Mouse (Mus musculus) naive thymus-derived CD4-positive, alpha-beta T cell, adult 2 months (primary cell): Measurements from ENCODE around the gene Slc6a21.

Experiments
- DNase-seq: peaks from one replicate; pipeline ENCODE4 v3.0.0-alpha.2; 2011; ENCODE audit warnings: low read depth

Slc6a21 gene

DNA sequence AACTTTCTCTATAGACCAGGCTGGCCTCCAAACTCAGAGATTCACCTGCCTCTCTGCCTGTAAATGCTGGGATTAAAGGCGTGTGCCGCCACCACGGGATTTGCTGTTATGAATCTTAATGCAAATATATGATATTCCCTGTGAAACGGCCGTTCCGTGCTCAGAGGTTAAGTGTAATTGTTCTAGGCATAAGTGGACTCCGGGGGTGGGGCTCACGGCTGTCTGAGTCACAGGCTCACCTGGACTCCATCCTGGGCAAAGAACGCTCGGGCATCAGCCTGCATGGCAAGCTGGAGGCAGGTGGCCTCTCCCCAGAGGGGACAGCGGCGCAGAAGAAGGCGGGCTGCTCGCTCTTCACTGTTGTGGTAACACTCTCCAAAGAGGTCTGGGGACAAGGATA is 39.2 kb downstream of the Slc6a21 start:
- DNase-seq, result no peak

- no peak for DNase-seq
Measured at GRCm38 (mm10) chr7:45322245-45322644, 44.9 kb downstream of the Slc6a21 start.

DNA sequence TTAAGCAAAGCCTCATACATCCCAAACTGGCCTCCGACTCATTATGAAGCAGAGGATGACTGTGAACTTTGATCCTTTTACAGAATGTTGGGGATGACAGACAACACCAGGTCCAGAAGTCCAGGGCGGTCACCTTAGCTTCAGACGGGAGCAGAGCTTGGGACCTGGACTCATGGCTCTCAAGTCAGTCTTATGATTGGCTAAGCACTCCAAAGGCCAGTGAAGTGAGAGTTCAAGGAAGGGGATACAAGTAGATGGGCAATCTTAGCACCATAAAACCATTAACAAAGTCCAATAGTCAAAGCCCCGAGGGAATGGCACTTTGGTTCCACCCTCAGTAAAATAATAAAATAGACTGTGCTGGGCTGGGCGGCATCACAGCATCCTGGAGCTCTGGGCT is 45.8 kb downstream of the Slc6a21 start:
- no peak for DNase-seq

- DNase-seq, result no peak
Measured at GRCm38 (mm10) chr7:45325800-45326199, 48.5 kb downstream of the Slc6a21 start.

- no peak for DNase-seq
Measured at GRCm38 (mm10) chr7:45328841-45329475, 51.6 kb downstream of the Slc6a21 start.

DNA sequence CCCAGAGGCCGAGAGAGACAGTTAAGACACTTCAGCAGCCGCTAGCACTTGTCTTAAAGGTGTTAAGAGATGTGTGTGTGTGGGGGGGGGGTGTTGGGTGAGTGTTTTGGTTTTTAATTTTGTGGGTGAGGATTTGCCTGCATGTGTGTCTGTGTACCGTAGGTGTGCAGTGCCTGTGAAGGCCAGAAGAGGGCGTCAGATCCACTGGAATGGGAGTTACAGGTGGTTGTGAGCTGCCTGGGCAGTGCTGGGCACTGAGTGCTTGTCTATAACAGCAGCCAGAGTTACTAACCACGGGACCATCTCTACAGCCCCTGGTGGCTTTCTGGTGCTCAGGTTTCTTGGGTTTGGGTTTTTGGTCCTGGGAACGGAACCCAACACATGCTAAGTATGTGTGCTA is 54.2 kb downstream of the Slc6a21 start:
- DNase-seq, result no peak

GRCm38 (mm10) chr7:45332685-45333425 is 55.5 kb downstream of the Slc6a21 start:
- DNase-seq, result peak; percentile 67

- DNase-seq, result peak; percentile 85
Measured at GRCm38 (mm10) chr7:45333431-45333982, 56.2 kb downstream of the Slc6a21 start, which contains the start of gene Trpm4. Trpm4 (minus strand) TSS chr7:45333780.

- no peak for DNase-seq
Measured at GRCm38 (mm10) chr7:45334605-45335004, 57.3 kb downstream of the Slc6a21 start.

DNA sequence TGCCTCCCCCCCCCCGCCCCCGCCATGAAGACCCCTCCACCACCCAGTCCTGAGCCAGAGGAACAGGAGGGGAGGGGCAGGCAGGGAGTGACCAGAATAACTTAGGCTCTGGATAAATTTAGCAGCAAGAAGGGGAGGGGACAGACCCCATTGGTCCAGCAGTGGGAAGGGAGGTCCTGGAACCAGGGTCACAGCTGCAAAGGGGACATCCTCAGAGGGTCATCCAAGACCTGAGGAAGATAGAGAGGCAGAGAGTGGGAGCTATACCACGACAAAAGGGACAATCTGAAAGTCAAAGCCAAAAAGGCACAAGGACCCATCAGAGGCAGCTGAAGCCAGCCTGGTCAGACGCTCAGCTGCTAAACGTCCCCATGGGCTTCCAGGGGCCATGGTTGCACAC is 57.7 kb downstream of the Slc6a21 start, which contains the start of gene Hrc:
Gene Hrc (plus strand): TSS at position 235 of the 400 bp plus-strand sequence.
- DNase-seq, result no peak

GRCm38 (mm10) chr7:45336319-45336718 is 59.0 kb downstream of the Slc6a21 start:
- no peak for DNase-seq

DNA sequence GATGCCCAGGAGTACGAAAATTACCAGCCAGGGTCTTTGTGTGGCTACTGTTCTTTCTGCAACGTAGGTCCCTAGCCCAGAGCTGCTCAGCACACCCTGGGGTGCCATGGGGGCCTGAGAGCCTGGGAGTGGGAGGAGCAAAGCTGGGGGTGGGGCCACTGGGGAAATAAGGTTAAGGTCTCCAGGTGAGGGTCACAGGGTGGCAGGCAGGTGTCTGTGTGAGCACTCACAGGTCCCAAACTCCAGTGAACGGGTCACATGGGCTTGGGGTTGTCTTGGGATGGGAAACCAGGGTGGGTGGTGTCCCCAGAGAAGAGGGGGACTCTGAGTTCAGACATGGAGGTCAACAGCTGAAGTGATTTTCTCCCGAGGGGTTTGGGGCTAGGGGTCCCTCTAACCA is 60.2 kb downstream of the Slc6a21 start:
- peak; percentile 22 for DNase-seq

- DNase-seq, result peak; percentile 64
Measured at GRCm38 (mm10) chr7:45338161-45338911, 61.0 kb downstream of the Slc6a21 start.
